Mouse (Mus musculus): Measurements from ENCODE around the gene Lipe.
"Not testable (repeated sequence)": the region's sequence is repeated elsewhere in the genome, so short reads cannot be mapped to it uniquely, and the experiment has no call there.

Lipe gene

GRCm38 (mm10) chr7:25398610-25399009, at the start of gene Lipe:
Gene Lipe, minus strand, starts transcription at chr7:25398710.
- no peak for DNase-seq

DNA sequence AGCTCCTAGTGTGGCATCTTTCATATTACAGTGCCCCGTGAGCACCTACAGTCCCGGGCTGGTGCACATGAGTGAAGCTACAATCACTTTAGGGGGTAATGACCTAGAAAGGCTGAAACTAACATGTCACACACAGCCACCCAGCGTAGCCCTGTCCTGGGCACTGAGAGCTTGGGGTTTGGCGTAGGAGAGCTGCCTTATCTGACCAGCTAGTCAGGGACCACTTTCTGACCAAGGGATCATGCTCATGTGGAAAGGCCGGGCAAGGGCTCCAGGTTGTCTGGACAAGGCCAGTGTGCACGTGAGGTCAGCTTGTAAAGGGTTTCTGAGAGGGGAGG, 42.3 kb upstream of the Lipe start:
- DNase-seq = no peak

DNA sequence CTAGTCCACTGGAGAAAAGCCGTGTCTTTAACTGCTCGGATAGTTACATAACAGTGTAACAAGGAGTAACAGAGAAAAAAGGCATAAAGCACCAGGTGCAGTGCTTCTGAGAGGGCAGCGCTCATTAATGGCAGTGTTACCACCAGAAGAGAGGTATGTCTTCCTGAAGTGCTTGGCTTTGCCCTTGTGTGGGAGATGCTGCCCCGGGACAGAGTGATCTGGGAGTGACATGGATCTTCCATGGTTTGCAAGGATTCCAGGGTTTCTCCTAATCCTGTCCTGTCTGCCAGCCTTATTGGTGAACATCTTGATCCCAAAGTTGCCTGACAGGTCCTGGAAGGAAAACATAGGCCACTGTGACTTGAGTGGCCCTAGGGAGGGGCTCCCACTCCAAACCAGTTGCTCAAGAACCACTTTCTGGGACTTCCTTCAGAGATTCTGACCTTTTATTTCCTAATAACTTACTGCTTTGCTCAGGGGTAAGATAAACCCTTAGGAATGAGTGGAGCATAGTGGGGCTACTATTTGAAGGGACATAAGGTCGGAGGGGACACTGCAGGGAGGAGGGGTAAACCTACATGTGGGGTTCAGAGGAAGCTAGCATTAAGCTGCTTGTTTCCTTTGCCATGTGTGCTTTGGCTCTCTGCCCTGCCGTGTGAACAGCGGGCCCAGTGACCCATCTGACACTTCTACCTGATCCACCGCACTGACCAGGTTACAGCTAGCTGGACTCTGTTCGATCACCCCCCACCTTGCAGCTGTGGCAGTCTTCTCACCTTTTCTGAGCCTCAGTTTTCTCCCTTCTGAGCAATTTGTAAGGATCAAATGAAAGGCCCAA, 41.7 kb upstream of the Lipe start:
- DNase-seq = no peak

GRCm38 (mm10) chr7:25439124-25439822, 40.8 kb upstream of the Lipe start:
- no peak for DNase-seq

- no peak for DNase-seq
These were observed 38.2 kb upstream of the Lipe start for GRCm38 (mm10) chr7:25436704-25437103.

GRCm38 (mm10) chr7:25436226-25436625, 37.7 kb upstream of the Lipe start:
- no peak for DNase-seq

GRCm38 (mm10) chr7:25435546-25435851, 37.0 kb upstream of the Lipe start:
- DNase-seq = no peak

DNA sequence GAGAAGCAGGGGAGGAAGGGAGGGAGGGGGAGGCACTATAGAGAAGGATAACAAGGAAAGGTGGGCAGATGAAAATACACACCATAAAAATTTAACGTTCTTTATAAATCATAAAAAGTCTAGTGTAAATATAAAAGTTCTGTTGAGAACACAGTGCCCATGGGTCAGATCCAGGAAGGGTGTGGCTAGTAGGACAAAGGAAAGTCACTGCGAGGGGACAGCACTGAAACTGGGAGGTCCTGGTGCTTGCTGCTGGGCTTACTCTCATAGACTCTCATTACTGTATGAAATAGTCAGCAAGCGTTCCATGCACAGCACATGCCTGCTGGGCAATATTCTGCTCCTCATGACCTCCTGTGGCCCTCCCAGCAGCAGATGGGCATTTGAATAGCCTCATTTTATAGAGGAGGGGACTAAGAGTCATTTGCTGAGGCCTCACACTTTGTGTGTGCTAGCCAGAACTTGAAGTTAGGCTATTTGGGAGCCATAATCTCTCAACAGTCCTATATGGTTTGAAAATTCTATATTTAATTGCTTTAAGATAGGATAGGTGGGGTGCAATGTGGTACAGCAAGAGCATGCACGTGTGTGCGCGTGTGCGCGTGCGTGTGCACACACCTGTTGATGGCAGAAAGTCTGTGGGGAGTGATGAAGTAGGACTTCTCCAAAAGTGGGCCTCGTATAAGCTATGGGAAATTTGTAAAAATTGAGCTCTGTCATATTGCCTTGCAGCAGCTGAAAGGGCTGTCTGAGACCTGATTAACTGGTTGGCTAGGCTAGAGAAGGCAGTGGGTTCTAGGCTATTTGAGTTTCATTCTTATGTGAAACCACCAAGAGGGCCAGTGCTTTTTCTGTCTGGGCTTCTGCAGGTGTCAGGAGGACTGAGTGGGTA, 36.4 kb upstream of the Lipe start:
- DNase-seq = no peak

- DNase-seq = no peak
These were observed 35.5 kb upstream of the Lipe start for GRCm38 (mm10) chr7:25433781-25434560.

DNA sequence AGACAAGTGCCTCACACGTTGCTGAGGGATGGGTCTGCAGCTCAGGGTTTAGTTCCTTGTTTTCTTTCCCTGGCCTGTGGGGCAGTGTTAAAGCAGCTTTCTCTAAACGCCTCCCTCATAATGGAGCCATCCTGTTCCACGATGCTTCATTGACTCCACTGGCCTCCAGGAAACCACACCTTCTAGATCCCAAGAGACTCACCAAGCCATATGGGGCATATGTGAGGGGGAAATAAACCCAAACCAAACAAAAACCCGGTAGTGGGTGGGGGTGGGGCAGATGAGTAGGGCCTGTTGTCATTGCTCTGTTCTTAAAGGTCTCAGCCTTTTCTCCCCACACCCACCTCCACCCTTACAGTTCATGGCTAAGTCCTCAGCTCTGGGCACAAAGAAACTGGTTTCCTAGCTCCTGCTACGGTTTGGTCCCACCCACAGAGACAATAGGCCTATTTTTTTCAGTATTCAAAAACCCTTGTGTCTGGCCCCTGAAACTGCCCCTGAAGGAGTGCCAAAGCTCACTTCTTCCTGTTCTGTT, 34.6 kb upstream of the Lipe start:
- no peak for DNase-seq

GRCm38 (mm10) chr7:25432381-25432780, 33.9 kb upstream of the Lipe start:
- no peak for DNase-seq

DNA sequence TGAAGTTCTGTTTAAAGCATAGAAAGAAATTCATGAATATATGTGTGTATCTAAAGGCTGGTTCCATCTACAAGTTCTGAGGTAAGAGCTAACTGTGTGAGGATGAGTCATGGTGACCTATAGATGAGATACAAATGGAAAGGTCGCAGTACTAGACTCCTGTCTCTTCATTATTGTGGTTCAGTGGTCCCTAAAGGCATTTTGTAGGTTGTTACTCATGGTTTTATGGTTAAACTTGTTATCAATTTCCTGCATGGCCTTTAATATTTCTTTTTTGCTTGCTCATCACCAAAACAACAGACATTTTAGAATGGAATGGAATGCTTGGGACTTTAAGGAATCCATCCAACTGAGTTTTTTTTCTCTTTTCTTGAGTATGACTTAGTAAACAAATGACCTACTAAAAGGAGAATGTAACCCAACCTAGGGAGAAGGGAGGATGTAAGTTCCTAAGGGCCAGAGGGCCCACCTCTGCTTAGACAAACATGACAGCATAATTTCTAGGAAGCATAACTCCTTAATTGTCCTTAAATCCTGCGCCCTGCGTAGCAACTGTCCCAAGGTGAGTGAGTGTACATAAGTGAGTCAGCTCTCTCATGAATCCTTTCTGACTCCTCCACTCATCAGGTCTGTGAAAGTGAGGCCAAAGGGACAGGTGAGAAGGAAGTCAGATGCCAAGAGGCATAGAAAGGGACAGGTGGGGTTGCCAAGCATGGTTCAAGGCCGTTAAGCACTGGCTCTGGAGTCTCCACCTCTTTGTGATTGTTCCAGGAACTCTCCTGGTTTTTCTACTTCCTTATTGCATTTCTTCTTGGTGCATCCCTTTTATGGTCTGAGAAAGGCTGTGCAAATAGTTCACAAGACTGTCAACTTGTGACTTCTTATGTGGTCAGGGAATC, 31.6 kb upstream of the Lipe start:
- DNase-seq = no peak

DNA sequence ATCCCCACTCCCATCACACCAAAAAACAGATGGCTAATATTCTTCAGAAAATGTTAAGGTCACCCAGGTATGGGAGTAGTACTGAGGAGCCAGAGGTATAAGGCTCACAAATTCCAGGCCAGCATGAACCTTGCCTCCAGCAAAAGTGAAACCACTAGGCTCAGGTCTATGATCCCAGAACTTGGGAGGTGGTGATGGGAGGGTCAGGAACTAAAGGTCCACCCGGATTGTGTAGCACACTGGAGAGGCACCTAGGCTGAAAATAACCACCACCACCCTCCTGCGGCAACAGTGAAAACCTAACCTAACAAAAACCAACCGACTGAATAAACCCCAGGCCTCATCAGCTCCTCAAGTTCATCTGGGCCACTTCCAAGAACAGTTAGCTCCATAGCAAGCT, 29.8 kb upstream of the Lipe start:
- no peak for DNase-seq

DNA sequence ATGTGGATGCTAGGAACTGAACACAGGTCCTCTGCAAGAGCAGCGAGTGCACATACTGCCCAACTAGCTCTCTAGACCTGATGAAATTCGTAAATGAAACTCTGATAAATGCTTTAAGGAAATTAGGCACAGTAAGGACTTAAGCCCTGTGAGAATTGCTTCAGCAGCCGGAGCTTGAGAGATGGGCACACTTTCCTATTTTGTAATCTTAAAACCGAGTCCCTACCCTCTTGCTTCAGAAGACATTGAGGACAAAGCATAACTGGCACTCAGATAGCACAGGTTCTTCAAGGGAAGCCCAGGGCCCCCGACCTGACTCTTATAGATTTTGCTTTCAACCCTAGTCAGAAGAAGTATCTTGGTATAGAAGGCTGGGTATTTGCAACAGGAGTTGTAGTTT, 28.6 kb upstream of the Lipe start:
- DNase-seq = no peak

- not testable (repeated sequence) for DNase-seq
These were observed 27.9 kb upstream of the Lipe start for GRCm38 (mm10) chr7:25426380-25426779.

DNA sequence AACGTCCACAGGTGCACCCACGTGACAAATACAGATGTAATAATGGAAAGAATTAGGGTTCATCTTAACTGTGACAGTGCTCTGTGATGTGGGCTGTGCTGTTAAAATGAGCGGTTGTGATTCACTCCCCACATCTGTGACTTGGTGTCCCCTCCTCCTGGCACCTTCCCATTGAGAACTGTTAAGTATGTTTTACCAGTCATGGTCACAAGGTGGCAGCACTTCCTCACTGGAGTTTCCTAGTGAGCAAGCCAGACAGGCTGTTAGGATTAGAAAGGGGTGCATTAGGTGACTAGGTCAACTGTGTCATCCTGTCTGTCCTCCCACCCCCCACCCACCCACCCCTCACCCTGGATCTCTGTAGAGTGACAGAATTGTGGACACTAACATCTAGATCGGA, 25.9 kb upstream of the Lipe start:
- DNase-seq = peak; percentile 68

GRCm38 (mm10) chr7:25422286-25422841, 23.9 kb upstream of the Lipe start:
- no peak for DNase-seq

GRCm38 (mm10) chr7:25419943-25420342, 21.4 kb upstream of the Lipe start:
- no peak for DNase-seq

- no peak for DNase-seq
These were observed 21.0 kb upstream of the Lipe start for GRCm38 (mm10) chr7:25419536-25419935.

DNA sequence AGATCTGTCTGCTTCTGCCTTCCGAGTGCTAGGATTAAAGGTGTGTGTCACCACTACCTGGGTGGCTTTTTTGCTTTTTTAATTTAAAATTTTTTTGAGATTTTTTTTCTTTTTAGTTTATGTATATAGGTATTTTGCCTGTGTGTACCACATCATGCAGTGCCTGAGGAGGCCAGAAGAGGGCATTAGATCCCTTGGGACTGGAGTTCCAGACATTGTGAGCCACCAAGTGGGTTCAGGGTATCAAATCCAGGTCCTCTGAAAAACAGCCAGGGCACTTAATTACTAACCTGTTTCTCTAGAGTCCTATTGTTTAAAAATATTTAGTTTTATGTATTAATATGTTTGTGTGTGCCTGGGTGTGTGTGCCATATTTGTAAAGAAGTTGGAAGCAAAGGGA, 19.1 kb upstream of the Lipe start:
- DNase-seq = no peak

GRCm38 (mm10) chr7:25412833-25413441, 14.4 kb upstream of the Lipe start, which contains the start of gene Cxcl17:
Gene Cxcl17, minus strand, starts transcription at chr7:25412886.
- DNase-seq = no peak

Measured in cerebellum, adult 11 months (tissue).